Mouse (Mus musculus): Measurements from ENCODE around the gene Mapkapk3. TPM values are rescaled to one million over a fixed set of nuclear protein-coding genes. Genes with fewer than 3 reads are reported as not detected.

Gene Mapkapk3
- 11.1 and 12.8 TPM in 2 replicates for polyA plus RNA-seq (2012; rRNA removed)

DNA sequence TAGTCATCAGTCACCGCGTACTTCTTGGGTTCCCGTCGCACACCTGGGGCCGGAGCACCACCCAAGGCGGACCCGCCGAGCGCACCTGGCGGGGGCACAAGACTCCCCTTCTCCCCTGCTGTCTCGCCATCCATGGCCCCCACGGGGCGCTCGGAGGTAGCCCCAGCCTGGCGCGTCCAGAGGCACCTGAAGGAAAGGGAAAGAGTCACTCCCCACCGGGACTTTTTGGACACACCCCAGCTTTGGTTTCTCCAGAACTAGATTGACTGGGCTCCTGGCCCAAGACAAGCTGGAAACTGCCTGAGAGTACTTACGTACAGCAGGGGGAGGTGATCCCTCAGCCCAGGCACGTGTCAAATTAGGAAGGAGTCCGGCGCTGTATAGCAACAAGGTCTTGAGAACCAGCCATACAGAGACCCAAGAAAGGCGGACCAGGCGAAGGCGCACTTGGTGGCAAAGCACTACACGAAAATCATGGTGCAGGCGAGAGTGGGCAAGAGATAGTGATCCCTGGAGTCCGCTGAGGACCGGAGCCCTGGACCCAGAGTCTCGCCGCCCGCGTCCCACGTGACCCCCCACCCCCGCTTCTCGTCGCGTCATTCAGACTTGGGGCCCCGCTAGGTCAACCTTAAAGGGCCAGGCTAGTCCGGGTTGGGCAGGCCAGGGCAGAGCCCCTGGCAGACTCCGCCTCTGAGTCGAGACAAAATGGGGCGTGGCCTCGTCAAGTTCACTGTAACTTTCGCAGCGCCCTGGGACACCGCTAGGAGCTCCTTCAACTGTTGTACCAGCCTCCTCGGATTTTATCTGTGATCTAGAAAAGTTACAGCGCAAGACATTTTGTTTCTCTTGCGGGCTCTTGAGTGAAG lies at the start of gene Mapkapk3:
TSS of gene Mapkapk3 (minus strand) at position 667 of the 866 bp plus-strand sequence.
- DNase-seq (ENCODE audit: low read depth), result peak; percentile 79

GRCm38 (mm10) chr9:107338172-107338883 lies 48.7 kb upstream of the Mapkapk3 start, which contains the start of gene Hemk1:
Gene Hemk1 (minus strand): TSS chr9:107338350.
- no peak for DNase-seq (ENCODE audit: low read depth)

DNA sequence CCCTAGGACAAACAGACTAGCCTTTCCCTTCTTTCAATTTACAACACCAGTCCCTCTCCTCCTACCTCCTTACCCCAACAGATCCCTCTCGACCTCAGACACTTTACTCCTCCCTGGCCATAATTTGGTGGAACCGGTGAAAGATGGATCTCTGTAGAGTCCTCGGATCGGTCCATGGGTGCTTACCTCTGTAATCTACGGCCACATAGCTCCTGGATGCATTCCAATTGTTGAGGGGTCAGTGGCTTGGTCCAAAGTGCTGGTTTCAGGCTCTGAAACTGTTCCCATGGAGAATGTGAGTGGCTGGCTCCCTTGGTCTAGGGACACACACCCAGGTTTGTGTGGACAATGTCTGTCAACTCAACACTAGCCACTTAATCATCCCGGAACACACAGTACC lies 46.7 kb upstream of the Mapkapk3 start:
- no peak for DNase-seq (ENCODE audit: low read depth)

- DNase-seq (ENCODE audit: low read depth), result no peak
These were observed 46.2 kb upstream of the Mapkapk3 start for GRCm38 (mm10) chr9:107335909-107336308.

DNA sequence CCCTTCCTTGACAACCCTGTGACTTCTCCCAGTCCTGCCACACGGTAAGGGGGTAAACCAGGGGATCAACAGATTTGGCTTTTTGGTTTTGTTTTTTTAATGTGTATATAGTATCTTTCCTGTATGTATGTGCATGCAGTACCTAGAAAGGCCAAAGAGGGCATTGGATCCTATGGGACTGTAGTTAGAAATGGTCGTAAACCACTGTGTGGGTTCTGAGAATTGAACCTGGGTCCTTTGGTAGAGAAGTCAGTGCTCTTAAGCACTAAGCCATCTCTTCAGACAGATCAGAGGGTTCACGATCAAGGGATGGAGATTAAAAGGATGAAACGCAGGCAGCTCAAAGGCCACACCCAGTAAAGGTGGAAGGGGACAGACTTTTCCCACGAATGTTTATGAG lies 45.4 kb upstream of the Mapkapk3 start:
- no peak for DNase-seq (ENCODE audit: low read depth)

GRCm38 (mm10) chr9:107334356-107334755 lies 44.7 kb upstream of the Mapkapk3 start:
- no peak for DNase-seq (ENCODE audit: low read depth)

- DNase-seq (ENCODE audit: low read depth), result no peak
These were observed 44.0 kb upstream of the Mapkapk3 start for GRCm38 (mm10) chr9:107333686-107334085.

- no peak for DNase-seq (ENCODE audit: low read depth)
These were observed 41.1 kb upstream of the Mapkapk3 start for GRCm38 (mm10) chr9:107330791-107331190.

DNA sequence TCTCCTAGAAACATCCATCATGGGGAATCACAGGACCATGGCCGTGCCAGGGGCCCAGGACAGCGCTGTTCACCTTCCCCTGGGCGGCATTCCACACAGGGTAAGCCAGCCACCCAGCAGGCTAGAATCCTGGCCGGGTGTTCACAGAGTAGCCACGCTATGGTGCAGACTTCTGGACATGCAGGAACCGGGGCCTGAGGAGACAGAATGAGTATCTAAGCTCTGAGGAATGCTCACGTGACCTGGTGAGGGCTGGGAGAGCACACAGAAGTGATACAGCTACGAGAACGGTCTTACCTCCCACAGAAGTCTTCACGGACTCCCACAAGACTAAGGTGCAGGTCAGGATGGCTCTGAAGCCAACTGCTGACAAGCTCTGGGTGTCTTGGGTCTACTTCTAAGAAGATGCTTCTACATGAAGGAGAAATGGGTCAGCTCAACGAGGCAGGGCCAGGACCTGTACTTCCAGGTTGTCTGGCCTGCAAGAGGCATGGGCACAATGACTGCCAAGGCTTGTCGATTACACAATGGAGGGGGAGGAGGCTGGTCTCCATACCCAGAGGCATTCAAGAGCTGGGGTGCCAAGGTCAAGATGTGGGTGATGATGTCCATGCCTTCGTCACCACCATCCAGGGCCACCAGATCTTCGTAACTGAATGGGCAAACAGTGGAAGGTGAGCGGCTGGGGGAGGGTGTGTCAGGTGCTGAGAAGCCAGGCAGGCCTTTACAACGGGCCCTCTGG lies 38.4 kb upstream of the Mapkapk3 start:
- DNase-seq (ENCODE audit: low read depth), result no peak

DNA sequence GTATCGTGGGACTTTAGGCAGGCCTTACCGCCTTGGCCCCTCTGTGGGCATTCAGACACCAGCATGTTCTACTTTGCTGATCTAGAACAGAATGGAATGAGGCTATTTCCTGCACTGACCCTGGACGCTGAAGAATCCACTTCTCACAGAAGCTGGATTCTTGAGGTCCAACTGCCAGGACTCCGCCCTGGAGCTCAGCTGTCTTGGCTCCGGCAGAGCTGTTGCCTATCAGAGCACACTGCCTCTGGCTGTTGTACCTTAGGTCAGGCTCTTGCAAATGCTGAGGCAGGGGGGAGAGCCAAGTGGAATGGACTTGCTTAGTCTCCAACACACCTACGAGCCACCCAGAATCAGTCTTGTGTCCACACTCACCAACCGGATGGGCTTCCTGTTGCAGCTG lies 36.2 kb upstream of the Mapkapk3 start:
- peak; percentile 81 for DNase-seq (ENCODE audit: low read depth)

DNA sequence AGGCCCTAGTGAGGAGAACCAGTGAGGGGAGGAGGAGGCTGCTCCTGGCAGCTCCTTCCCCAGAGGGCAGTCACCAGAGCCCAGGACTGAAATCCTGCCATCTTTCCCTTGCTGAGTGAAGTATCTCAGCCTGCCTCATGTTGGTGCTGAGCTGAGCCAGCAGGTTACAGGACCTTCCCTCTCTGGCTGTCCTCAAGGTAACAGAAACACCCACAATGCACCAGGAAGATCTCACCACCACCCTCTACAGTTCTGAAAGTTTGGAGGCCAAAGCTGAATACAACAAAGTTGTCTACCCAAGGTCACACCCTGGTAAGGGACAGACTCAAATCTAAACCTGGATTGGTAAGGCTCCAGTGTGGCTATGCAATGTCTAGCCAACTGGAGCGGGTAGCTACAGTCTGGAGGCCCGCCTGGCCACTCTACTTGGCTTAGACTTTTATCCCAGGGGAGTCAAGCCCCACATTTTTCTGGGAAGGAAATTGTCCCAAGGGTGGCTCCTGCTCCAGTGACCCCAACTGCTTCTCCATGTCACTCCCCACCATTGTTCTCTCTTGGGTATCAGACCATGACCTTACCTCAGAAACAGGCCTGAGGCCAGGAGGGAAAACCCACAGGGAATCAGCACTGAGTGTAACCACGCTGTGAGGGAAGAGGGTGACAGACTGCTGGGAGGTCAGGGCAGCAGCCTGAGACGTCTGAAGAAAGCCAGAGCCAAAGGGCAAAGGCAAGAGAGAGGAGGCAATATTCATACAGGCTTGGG lies 35.3 kb upstream of the Mapkapk3 start:
- DNase-seq (ENCODE audit: low read depth), result no peak

- peak; percentile 74 for DNase-seq (ENCODE audit: low read depth)
These were observed 33.9 kb upstream of the Mapkapk3 start for GRCm38 (mm10) chr9:107323558-107323957.

GRCm38 (mm10) chr9:107322461-107323050 lies 32.9 kb upstream of the Mapkapk3 start:
- DNase-seq (ENCODE audit: low read depth), result peak; percentile 84

GRCm38 (mm10) chr9:107315791-107316190 lies 26.1 kb upstream of the Mapkapk3 start:
- no peak for DNase-seq (ENCODE audit: low read depth)

DNA sequence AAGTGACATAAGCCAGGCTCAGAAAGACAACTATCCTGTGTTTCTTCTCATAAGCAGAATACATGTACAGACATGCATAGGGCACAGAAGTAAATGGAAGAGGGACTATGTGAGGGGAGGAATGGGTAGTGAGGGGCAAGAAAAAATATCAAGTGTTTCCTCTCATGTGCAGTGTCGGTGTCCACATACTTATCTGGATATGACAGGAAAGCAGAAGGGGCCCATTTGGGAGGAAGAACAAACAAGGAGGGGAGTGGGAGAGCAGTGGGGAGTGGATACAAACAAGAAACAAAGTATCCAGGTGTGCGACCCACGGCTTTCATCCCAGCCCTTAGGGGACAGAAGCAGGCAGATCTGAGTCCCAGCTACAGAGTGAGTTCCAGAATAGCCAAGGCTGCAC lies 24.2 kb upstream of the Mapkapk3 start:
- no peak for DNase-seq (ENCODE audit: low read depth)

GRCm38 (mm10) chr9:107312811-107313584 lies 23.3 kb upstream of the Mapkapk3 start:
- no peak for DNase-seq (ENCODE audit: low read depth)

- DNase-seq (ENCODE audit: low read depth), result no peak
These were observed 19.9 kb upstream of the Mapkapk3 start for GRCm38 (mm10) chr9:107309600-107309999.

GRCm38 (mm10) chr9:107309171-107309570 lies 19.5 kb upstream of the Mapkapk3 start:
- DNase-seq (ENCODE audit: low read depth), result no peak

- DNase-seq (ENCODE audit: low read depth), result no peak
These were observed 18.8 kb upstream of the Mapkapk3 start for GRCm38 (mm10) chr9:107308346-107309000.

- no peak for DNase-seq (ENCODE audit: low read depth)
These were observed 18.2 kb upstream of the Mapkapk3 start for GRCm38 (mm10) chr9:107307886-107308285.

Measured in gonadal fat pad, adult 2 months (tissue).